Mouse (Mus musculus) MEL (cell line): ENCODE data around the gene Flnb. TPM values are rescaled to one million over a fixed set of nuclear protein-coding genes. Genes with fewer than 3 reads are reported as not detected.

Source experiments
- DNase-seq: peaks from one replicate; pipeline ENCODE4 v3.0.0; 2011; ENCODE audit warnings: low read depth, low spot score
- H3K27ac ChIP-seq: 2 replicates; pipeline ENCODE4 v1.5.1; 2012; ENCODE audit warnings: low read depth, mild to moderate bottlenecking, control low read depth, low read length, moderate library complexity; ENCODE audit not compliant: control insufficient read depth
- H3K27me3 ChIP-seq, 2 experiments: fragments of 150-350 bp in 1 of 2; sonication (generic) in 1 of 2; 2 replicates each; pipeline ENCODE4 v1.6.1; 2012; ENCODE audit warnings: low read length in 2 of 2, mild to moderate bottlenecking in 2 of 2, improper control_type of control experiment in 1 of 2, moderate library complexity in 1 of 2; ENCODE audit not compliant: insufficient read depth in 2 of 2, control insufficient read depth in 1 of 2
- H3K36me3 ChIP-seq, 2 experiments: 2 replicates each; pipeline ENCODE4 v1.6.1; 2012 to 2014; ENCODE audit warnings: low read length in 2 of 2, improper control_type of control experiment in 1 of 2, inconsistent platforms in 1 of 2, mild to moderate bottlenecking in 1 of 2; ENCODE audit not compliant: insufficient read depth in 2 of 2, control insufficient read depth in 1 of 2
- H3K4me1 ChIP-seq, 2 experiments: fragments of 150-350 bp in 1 of 2; sonication (generic) in 1 of 2; 2 replicates each; pipeline ENCODE4 v1.6.1; 2012; ENCODE audit warnings: low read length in 2 of 2, improper control_type of control experiment in 1 of 2, mild to moderate bottlenecking in 1 of 2; ENCODE audit not compliant: insufficient read depth in 2 of 2, control insufficient read depth in 1 of 2
- H3K4me3 ChIP-seq, 2 experiments: fragments of 150-350 bp in 1 of 2; sonication (generic) in 1 of 2; 2 replicates each; pipeline ENCODE4 v1.5.1; 2012; ENCODE audit warnings: low read depth in 2 of 2, low read length in 2 of 2, mild to moderate bottlenecking in 2 of 2, moderate library complexity in 2 of 2, control low read depth in 1 of 2, improper control_type of control experiment in 1 of 2; ENCODE audit not compliant: control insufficient read depth in 1 of 2, insufficient read depth in 1 of 2
- H3K79me2 ChIP-seq: 2 replicates; pipeline ENCODE4 v1.6.1; 2012; ENCODE audit warnings: mild to moderate bottlenecking, low read length, moderate library complexity; ENCODE audit not compliant: control insufficient read depth, poor library complexity, insufficient read depth
- H3K9ac ChIP-seq: 2 replicates; pipeline ENCODE4 v1.6.1; 2012; ENCODE audit warnings: low read depth, mild to moderate bottlenecking, control low read depth, low read length, moderate library complexity; ENCODE audit not compliant: control insufficient read depth, poor library complexity, severe bottlenecking
- H3K9me3 ChIP-seq: fragments of 150-350 bp; sonication (generic); replicated peaks from 2 replicates; pipeline ENCODE4 v1.6.1; 2012; ENCODE audit warnings: mild to moderate bottlenecking, low read length, improper control_type of control experiment, moderate library complexity; ENCODE audit not compliant: insufficient read depth
- CHD1 ChIP-seq: IDR thresholded peaks from 2 replicates; pipeline ENCODE4 v1.6.1; 2012; ENCODE audit warnings: low read depth, mild to moderate bottlenecking, inconsistent platforms, low read length, improper control_type of control experiment
- E2F4 ChIP-seq: IDR thresholded peaks from 2 replicates; pipeline ENCODE4 v1.6.1; 2011; ENCODE audit warnings: low read depth, low read length, improper control_type of control experiment, borderline replicate concordance
- ELF1 ChIP-seq: IDR thresholded peaks from 2 replicates; pipeline ENCODE4 v1.6.1; 2014; ENCODE audit warnings: low read depth, mild to moderate bottlenecking, inconsistent platforms, low read length, improper control_type of control experiment, moderate library complexity
- EP300 ChIP-seq, 2 experiments: IDR thresholded peaks; 2 replicates each; pipeline ENCODE4 v1.6.1; 2011; ENCODE audit warnings: improper control_type of control experiment in 2 of 2, low read length in 2 of 2, low read depth in 1 of 2, mild to moderate bottlenecking in 1 of 2
- GABPA ChIP-seq: IDR thresholded peaks from 2 replicates; pipeline ENCODE4 v1.6.1; 2012; ENCODE audit warnings: low read depth, mild to moderate bottlenecking, inconsistent platforms, low read length, improper control_type of control experiment, moderate library complexity
- HCFC1 ChIP-seq: IDR thresholded peaks from 2 replicates; pipeline ENCODE4 v1.6.1; 2012; ENCODE audit warnings: low read depth, mild to moderate bottlenecking, inconsistent platforms, low read length, improper control_type of control experiment, moderate library complexity
- MAFK ChIP-seq: IDR thresholded peaks from 2 replicates; pipeline ENCODE4 v1.6.1; 2011; ENCODE audit warnings: low read depth, mild to moderate bottlenecking, low read length, improper control_type of control experiment, borderline replicate concordance
- MAZ ChIP-seq: IDR thresholded peaks from 2 replicates; pipeline ENCODE4 v1.6.1; 2012; ENCODE audit warnings: low read depth, mild to moderate bottlenecking, inconsistent platforms, low read length, improper control_type of control experiment
- NELFE ChIP-seq: IDR thresholded peaks from 2 replicates; pipeline ENCODE4 v1.6.1; 2011; ENCODE audit warnings: low read depth, low read length, improper control_type of control experiment
- POLR2A ChIP-seq, 2 experiments: IDR thresholded peaks; 2 replicates each; pipeline ENCODE4 v1.6.1; 2011 to 2012; ENCODE audit warnings: low read length in 2 of 2, mild to moderate bottlenecking in 2 of 2, control low read depth in 1 of 2, improper control_type of control experiment in 1 of 2, low read depth in 1 of 2, moderate library complexity in 1 of 2; ENCODE audit not compliant: control insufficient read depth in 1 of 2, insufficient read depth in 1 of 2, poor library complexity in 1 of 2
- POLR2AphosphoS2 ChIP-seq: IDR thresholded peaks from 2 replicates; pipeline ENCODE4 v1.6.1; 2011; ENCODE audit warnings: low read length, improper control_type of control experiment
- SMC3 ChIP-seq: IDR thresholded peaks from 2 replicates; pipeline ENCODE4 v1.6.1; 2011; ENCODE audit warnings: low read depth, low read length, improper control_type of control experiment
- TBP ChIP-seq: IDR thresholded peaks from 2 replicates; pipeline ENCODE4 v1.8.0; 2011; ENCODE audit warnings: low read depth, low read length, improper control_type of control experiment
- TCF12 ChIP-seq: IDR thresholded peaks from 2 replicates; pipeline ENCODE4 v1.6.1; 2014; ENCODE audit warnings: low read depth, mild to moderate bottlenecking, inconsistent platforms, low read length, improper control_type of control experiment, moderate library complexity
- USF2 ChIP-seq, 2 experiments: IDR thresholded peaks; 2 replicates each; pipeline ENCODE4 v1.6.1; 2011 to 2012; ENCODE audit warnings: improper control_type of control experiment in 2 of 2, low read length in 2 of 2, borderline replicate concordance in 1 of 2, inconsistent platforms in 1 of 2, low read depth in 1 of 2, mild to moderate bottlenecking in 1 of 2; ENCODE audit not compliant: insufficient read depth in 1 of 2
- ZC3H11A ChIP-seq: IDR thresholded peaks from 2 replicates; pipeline ENCODE4 v1.6.1; 2012; ENCODE audit warnings: low read depth, mild to moderate bottlenecking, inconsistent platforms, low read length, improper control_type of control experiment
- ZMIZ1 ChIP-seq: IDR thresholded peaks from 2 replicates; pipeline ENCODE4 v1.6.1; 2012; ENCODE audit warnings: low read depth, mild to moderate bottlenecking, inconsistent platforms, low read length, improper control_type of control experiment, moderate library complexity
- polyA plus RNA-seq, 2 experiments: library from polyadenylated mRNA; stranded (reverse) in 1 of 2; unstranded in 1 of 2; fragments of >175 nt in 1 of 2; fragments of >200 nt in 1 of 2; gene quantifications; 2 replicates each; pipeline versions ENCODE4 v1.2.1 to v1.2.4; 2012; ENCODE audit warnings: low replicate concordance in 2 of 2, low read depth in 1 of 2; ENCODE audit not compliant: insufficient read length in 2 of 2, insufficient read depth in 1 of 2, missing spikeins in 1 of 2
- total RNA-seq: library from RNA; depleted of rRNA; stranded (reverse); fragments of 300-350 nt; gene quantifications from 2 replicates; pipeline ENCODE4 v1.2.3, GENCODE M21; 2012

The Flnb gene
- total and polyA plus RNA-seq, 3 experiments: 1.0 to 3.1 TPM; not detected in 1

DNA sequence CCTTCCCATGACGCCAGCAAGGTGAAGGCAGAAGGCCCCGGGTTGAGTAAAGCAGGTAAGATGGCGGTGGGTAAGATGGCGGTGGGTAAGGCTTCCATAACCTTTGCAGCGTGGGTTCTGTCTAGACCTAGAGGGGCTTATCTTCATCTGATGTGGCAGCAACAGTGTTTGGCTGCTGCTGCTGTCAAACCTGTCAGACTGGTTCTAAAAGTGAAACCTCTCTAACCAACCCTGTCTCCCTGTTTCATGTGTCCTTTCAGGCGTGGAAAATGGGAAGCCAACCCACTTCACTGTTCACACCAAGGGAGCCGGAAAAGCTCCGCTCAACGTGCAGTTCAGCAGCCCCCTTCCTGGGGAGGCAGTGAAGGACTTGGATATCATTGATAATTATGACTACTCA, 78.4 kb downstream of the Flnb start:
- Histone ChIP-seq H3K9me3 (no peaks in the 10 kb centered on the region), H3K4me3 (no peak overlapping the region), H3K36me3 (peaks cover 0 to 21% of the 10 kb centered on the region in 2 experiments; a peak in 2 of 4 replicates), H3K4me1 (peaks cover 16 to 20% of the 10 kb centered on the region in 2 experiments), H3K27ac (no peak overlapping the region), H3K27me3 (no peaks in the 10 kb centered on the region), H3K79me2 (no peaks in the 10 kb centered on the region), H3K9ac (no peak overlapping the region)
- TF ChIP-seq E2F4: no peak
- TF ChIP-seq POLR2A (IDR thresholded peaks at IDR 0.05; ENCODE audit: control insufficient read depth in 1 of 2, insufficient read depth in 1 of 2, low read depth in 1 of 2, low read length in 2 of 2, poor library complexity in 1 of 2): no peak
- no peak for TF ChIP-seq ZMIZ1
- TF ChIP-seq EP300 (IDR thresholded peaks at IDR 0.05; ENCODE audit: low read depth in 1 of 2, low read length in 2 of 2): no peak
- no peak for TF ChIP-seq ZC3H11A
- TF ChIP-seq HCFC1: no peak
- TF ChIP-seq MAZ: no peak
- TF ChIP-seq USF2 (IDR thresholded peaks at IDR 0.05; ENCODE audit: borderline replicate concordance in 1 of 2, insufficient read depth in 1 of 2, low read depth in 1 of 2, low read length in 2 of 2): no peak
- no peak for TF ChIP-seq SMC3
- no peak for DNase-seq

GRCm38 (mm10) chr14:7896699-7897098, 78.9 kb downstream of the Flnb start:
- TF ChIP-seq NELFE: no peak
- TF ChIP-seq POLR2AphosphoS2: no peak
- no peak for TF ChIP-seq ELF1
- no peak for TF ChIP-seq GABPA
- TF ChIP-seq TBP: no peak
- H3K4me3 ChIP-seq: no peak overlapping the region
- H3K27me3 ChIP-seq: no peaks in the 10 kb centered on the region
- no peaks in the 10 kb centered on the region for H3K79me2 ChIP-seq
- H3K9ac ChIP-seq: no peak overlapping the region
- no peak for DNase-seq
- no peak overlapping the region for H3K27ac ChIP-seq
- H3K4me1 ChIP-seq: peaks cover 15 to 16% of the 10 kb centered on the region in 2 experiments
- peaks cover 0 to 18% of the 10 kb centered on the region in 2 experiments; a peak in 2 of 4 replicates for H3K36me3 ChIP-seq
- H3K9me3 ChIP-seq: no peaks in the 10 kb centered on the region

- Histone ChIP-seq H3K27ac (no peak overlapping the region), H3K4me1 (no peaks in the 10 kb centered on the region), H3K4me3 (no peak overlapping the region), H3K9ac (no peak overlapping the region), H3K79me2 (no peaks in the 10 kb centered on the region), H3K36me3 (no peaks in the 10 kb centered on the region), H3K9me3 (no peaks in the 10 kb centered on the region), H3K27me3 (no peaks in the 10 kb centered on the region)
- TF ChIP-seq MAFK (no peak), ELF1 (no peak), CHD1 (no peak), TCF12 (no peak), NELFE (no peak)
- no peak for DNase-seq
Observed at GRCm38 (mm10) chr14:7899986-7900385, 82.2 kb downstream of the Flnb start.
